Mouse (Mus musculus) liver, embryonic 15.5 days (tissue): Measurements from ENCODE around the gene Epb41l2. TPM values are rescaled to one million over a fixed set of nuclear protein-coding genes. Genes with fewer than 3 reads are reported as not detected.

Experiments used
- ATAC-seq: fragments of 200-750 bp; cut with Nextera tagmentation; 2 replicates; pipeline ENCODE4 v1.8.0; 2017; ENCODE audit warnings: moderate number of reproducible peaks, mild to moderate bottlenecking, moderate library complexity; ENCODE audit not compliant: insufficient read depth
- H3K27ac ChIP-seq: fragments of 300-500 bp; sonication (generic); replicated peaks from 2 replicates; pipeline ENCODE4 v1.5.1; 2015; ENCODE audit warnings: mild to moderate bottlenecking, inconsistent platforms
- H3K27me3 ChIP-seq: fragments of 300-500 bp; sonication (generic); 2 replicates; pipeline ENCODE4 v1.6.1; 2015; ENCODE audit warnings: mild to moderate bottlenecking, inconsistent platforms
- H3K36me3 ChIP-seq: fragments of 300-500 bp; sonication (generic); replicated peaks from 2 replicates; pipeline ENCODE4 v1.6.1; 2015; ENCODE audit warnings: moderate library complexity, mild to moderate bottlenecking, inconsistent platforms
- H3K4me1 ChIP-seq: fragments of 300-500 bp; sonication (generic); replicated peaks from 2 replicates; pipeline ENCODE4 v1.6.1; 2015; ENCODE audit warnings: inconsistent platforms
- H3K4me2 ChIP-seq: fragments of 300-500 bp; sonication (generic); 2 replicates; pipeline ENCODE4 v1.6.1; 2015; ENCODE audit warnings: moderate library complexity, mild to moderate bottlenecking, inconsistent platforms
- H3K4me3 ChIP-seq: fragments of 300-500 bp; sonication (generic); replicated peaks from 2 replicates; pipeline ENCODE4 v1.5.1; 2015; ENCODE audit warnings: mild to moderate bottlenecking, inconsistent platforms
- H3K9ac ChIP-seq: fragments of 300-500 bp; sonication (generic); 2 replicates; pipeline ENCODE4 v1.6.1; 2015; ENCODE audit warnings: moderate library complexity, mild to moderate bottlenecking, inconsistent platforms
- H3K9me3 ChIP-seq: fragments of 300-500 bp; sonication (generic); replicated peaks from 2 replicates; pipeline ENCODE4 v1.6.1; 2016; ENCODE audit warnings: inconsistent platforms
- WGBS: fragments of 180-500 bp; shearing (Covaris S2); methylation state at CpG from one replicate; pipeline ENCODE4 v1.1.7; 2015; ENCODE audit warnings: mixed read lengths; ENCODE audit not compliant: insufficient replicate concordance; 5-methylcytosine and 5-hydroxymethylcytosine counted together
- polyA plus RNA-seq: library from polyadenylated mRNA; unstranded; fragments of >200 nt; fragmentation: Nextera tagmentation; extraction: Ambion mirVana; gene quantifications from 2 replicates; pipeline ENCODE4 v1.2.1, GENCODE M21; 2015

Epb41l2 gene
- polyA plus RNA-seq, 1 experiment from 2014 or later, result 9.7 TPM

DNA sequence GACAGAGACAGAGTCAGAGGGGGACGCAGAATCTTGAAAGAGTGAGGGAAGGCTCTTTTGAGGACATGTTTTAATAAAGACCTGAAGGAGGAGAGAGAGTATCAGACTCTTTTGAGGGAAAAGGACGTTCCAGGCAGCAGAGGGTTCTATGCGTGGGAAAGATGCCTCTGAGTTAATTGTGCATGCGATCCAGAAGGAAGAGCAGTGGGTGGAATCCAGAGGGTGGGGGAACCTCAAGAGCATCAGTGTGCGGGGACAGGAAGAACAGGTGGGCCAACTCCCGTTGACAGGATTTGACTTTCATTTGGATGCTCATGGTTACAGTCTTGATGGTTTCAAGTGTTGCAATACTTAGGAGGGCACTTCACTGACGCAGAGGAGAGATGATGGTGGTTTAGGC lies 29.5 kb upstream of the Epb41l2 start:
- no peak overlapping the region for H3K27ac ChIP-seq
- H3K4me3 ChIP-seq, result no peak overlapping the region
- H3K9me3 ChIP-seq, result no peaks in the 10 kb centered on the region
- H3K4me2 ChIP-seq, result no peak overlapping the region
- no peaks in the 10 kb centered on the region for H3K4me1 ChIP-seq
- no peak overlapping the region for H3K9ac ChIP-seq
- WGBS, result 65% methylated on average over 7 of the region's 7 CpGs
- no peaks in the 10 kb centered on the region for H3K36me3 ChIP-seq
- no peaks in the 10 kb centered on the region for H3K27me3 ChIP-seq
- no peak for ATAC-seq

DNA sequence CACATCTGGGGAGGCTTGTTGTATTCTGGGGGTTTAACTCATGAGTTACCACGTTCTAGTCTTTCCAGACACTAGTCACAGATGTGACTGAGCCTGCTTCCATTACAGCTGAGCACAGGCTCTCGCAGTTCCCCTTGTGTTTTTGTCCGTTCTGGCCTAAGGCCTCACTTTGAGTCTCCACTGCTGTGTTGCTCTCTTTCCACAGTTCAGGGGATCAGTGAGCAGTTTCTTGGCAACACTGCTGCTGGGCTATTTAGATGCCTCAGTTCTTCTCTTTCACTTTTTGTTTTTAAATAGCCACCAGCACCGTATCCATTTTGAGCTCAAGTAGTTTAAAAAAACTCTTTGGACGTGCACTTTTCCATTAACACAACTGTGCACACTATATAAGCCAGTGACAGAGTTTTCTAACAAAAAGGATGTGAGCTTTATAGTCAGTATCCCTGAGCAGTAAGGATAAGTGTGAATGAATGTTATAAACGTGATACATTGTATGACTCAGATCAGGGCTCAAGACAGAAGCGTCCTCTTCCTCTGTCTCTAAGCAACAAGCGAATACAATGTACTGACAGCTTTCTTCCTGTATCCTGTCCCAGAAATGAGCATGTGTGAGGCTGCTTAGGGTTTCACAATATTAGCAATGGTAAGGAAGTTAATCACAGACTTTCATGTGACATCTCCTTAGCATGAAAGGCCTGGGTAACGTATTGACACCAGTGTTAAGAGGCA lies 28.1 kb upstream of the Epb41l2 start:
- H3K4me3 ChIP-seq, result no peak overlapping the region

DNA sequence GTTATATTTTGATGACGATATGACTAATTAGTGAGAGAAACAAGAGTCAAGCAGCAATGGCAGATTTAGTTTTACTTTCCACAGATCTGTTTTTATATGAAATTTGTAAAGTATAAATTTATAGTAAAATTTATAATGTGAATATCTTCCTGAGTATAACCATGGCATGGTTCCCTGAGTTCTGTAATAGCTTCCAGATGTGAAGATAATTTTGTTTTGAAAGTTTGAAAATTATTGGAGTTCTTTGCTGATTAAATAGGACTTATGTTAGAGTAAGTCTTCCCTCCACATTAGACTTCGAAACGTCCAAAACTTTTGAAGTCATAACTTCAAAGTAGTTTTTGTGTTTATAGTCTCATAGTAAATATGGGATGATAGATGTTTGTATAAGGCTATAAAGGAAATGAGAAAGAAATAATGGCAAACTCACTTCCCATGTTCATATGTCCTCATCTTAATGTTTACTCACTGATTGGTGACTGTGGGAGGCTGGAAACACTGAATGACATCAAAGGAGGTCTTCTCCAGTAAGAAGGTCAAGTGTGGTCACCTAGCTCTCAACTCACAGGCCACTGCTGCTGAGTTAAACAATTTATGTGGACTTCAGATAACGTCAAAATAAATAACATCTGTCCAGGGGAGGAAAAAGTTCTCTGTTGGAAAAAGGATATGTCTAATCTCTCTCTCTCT lies 26.1 kb upstream of the Epb41l2 start:
- no peaks in the 10 kb centered on the region for H3K27me3 ChIP-seq
- ATAC-seq, result no peak
- no peak overlapping the region for H3K27ac ChIP-seq
- H3K36me3 ChIP-seq, result no peaks in the 10 kb centered on the region
- 60% methylated on average over 4 of the region's 4 CpGs for WGBS
- no peak overlapping the region for H3K4me3 ChIP-seq
- no peaks in the 10 kb centered on the region for H3K4me1 ChIP-seq
- H3K4me2 ChIP-seq, result no peak overlapping the region
- H3K9ac ChIP-seq, result no peak overlapping the region
- no peaks in the 10 kb centered on the region for H3K9me3 ChIP-seq

More for the DNA sequence above, 28.1 kb upstream of the Epb41l2 start:
- Histone ChIP-seq H3K36me3 (no peaks in the 10 kb centered on the region), H3K9me3 (no peaks in the 10 kb centered on the region), H3K27me3 (no peaks in the 10 kb centered on the region), H3K9ac (no peak overlapping the region), H3K4me1 (no peaks in the 10 kb centered on the region), H3K4me2 (no peak overlapping the region), H3K27ac (no peak overlapping the region)
- 55% methylated on average over 9 of the region's 9 CpGs for WGBS
- no peak; the same call in 1 of the 2 replicates for ATAC-seq

DNA sequence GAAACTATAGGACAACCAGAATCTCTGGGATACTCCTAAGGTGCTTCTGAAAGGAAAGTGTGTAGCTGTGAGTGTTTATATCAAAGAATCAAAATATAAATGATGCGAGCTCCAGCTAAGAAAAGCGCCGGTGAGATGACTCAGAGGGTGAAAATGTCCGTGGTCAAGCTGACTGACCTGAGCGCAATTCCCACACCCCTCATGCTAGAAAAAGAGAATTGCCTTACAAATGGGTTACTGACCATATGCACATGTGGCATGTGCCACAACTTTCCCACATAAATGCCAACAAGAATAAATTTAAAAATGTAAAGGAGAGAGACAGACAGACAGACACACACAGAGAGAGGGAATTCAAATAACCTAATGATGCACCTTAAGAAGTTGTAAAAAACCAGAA lies 18.9 kb upstream of the Epb41l2 start:
- no peaks in the 10 kb centered on the region for H3K4me1 ChIP-seq
- no peak overlapping the region for H3K9ac ChIP-seq
- no peak overlapping the region for H3K27ac ChIP-seq
- H3K4me2 ChIP-seq, result no peak overlapping the region
- H3K9me3 ChIP-seq, result no peaks in the 10 kb centered on the region
- no peaks in the 10 kb centered on the region for H3K36me3 ChIP-seq
- no peaks in the 10 kb centered on the region for H3K27me3 ChIP-seq
- ATAC-seq, result no peak
- WGBS, result 78% methylated on average over 5 of the region's 5 CpGs
- no peak overlapping the region for H3K4me3 ChIP-seq

- Histone ChIP-seq H3K27me3 (no peaks in the 10 kb centered on the region), H3K4me1 (no peaks in the 10 kb centered on the region), H3K36me3 (no peaks in the 10 kb centered on the region), H3K4me2 (no peak overlapping the region), H3K27ac (no peak overlapping the region), H3K4me3 (no peak overlapping the region), H3K9ac (no peak overlapping the region), H3K9me3 (no peaks in the 10 kb centered on the region)
- ATAC-seq, result no peak
Observed at GRCm38 (mm10) chr10:25342801-25343200, 16.8 kb upstream of the Epb41l2 start.

DNA sequence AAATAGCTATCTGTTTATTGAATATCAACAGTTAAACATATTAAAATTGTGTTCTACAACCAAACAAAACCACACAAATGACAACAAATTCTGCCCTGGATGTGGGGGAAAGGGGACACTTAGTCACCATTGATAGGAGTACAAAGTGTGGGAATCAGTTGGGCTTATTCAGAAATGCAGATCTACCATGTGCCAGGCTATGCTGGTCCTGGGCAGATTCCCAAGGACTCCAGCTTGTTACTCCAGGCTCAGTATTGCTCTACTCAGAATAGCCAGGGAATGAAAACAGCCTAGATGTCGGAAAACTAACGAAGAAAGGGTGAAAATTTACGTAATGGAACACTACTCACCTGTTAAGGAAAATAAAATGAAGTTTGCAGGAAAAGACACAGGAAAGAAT lies 5.7 kb upstream of the Epb41l2 start:
- Histone ChIP-seq H3K36me3 (no peaks in the 10 kb centered on the region), H3K4me1 (no peaks in the 10 kb centered on the region), H3K4me2 (no peak overlapping the region), H3K27ac (no peak overlapping the region), H3K9me3 (no peaks in the 10 kb centered on the region), H3K27me3 (no peaks in the 10 kb centered on the region), H3K9ac (no peak overlapping the region), H3K4me3 (no peak overlapping the region)
- WGBS, result 71% methylated on average over 3 of the region's 3 CpGs
- no peak for ATAC-seq

GRCm38 (mm10) chr10:25354390-25354789 lies 5.2 kb upstream of the Epb41l2 start:
- H3K27me3 ChIP-seq, result no peaks in the 10 kb centered on the region
- ATAC-seq, result no peak
- H3K4me3 ChIP-seq, result no peak overlapping the region
- H3K9ac ChIP-seq, result no peak overlapping the region
- H3K36me3 ChIP-seq, result no peaks in the 10 kb centered on the region
- peaks cover 3% of the 10 kb centered on the region for H3K4me1 ChIP-seq
- no peak overlapping the region for H3K27ac ChIP-seq
- H3K9me3 ChIP-seq, result no peaks in the 10 kb centered on the region
- WGBS, result 75% methylated on average over 7 of the region's 7 CpGs
- no peak overlapping the region for H3K4me2 ChIP-seq

GRCm38 (mm10) chr10:25359959-25360811 lies 587 bp downstream of the Epb41l2 start:
- Histone ChIP-seq H3K9me3 (no peaks in the 10 kb centered on the region), H3K9ac (peak overlapping the region; percentile 69), H3K4me3 (peak overlapping the region; percentile 75), H3K4me1 (peaks cover 20% of the 10 kb centered on the region), H3K27ac (peak overlapping the region; percentile 72), H3K36me3 (no peaks in the 10 kb centered on the region), H3K4me2 (peak overlapping the region; percentile 96), H3K27me3 (peaks cover 32% of the 10 kb centered on the region)
- WGBS, result under 1% methylated on average over 51 of the region's 84 CpGs
- ATAC-seq, result peak; percentile 55

DNA sequence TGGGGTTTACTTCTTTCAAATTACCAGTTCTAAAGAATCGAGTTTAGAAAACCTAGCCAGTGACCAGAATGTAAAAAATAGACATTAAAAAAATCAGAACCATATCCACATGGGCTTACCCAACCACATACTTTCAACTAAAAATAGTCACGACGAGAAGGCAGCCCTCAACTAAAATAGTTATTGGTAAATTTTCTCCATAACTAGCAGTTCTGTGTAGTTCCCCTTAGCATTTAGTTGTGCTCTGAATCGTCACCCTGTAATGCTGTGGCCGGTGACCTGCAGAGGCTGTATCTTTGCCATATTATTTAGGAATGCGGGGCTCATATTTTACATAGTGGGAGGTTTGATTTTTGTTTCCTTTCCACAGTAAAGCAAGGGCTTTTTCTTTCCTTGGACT lies 2.6 kb downstream of the Epb41l2 start:
- ATAC-seq, result no peak
- peaks cover 20% of the 10 kb centered on the region for H3K4me1 ChIP-seq
- peaks cover 32% of the 10 kb centered on the region for H3K27me3 ChIP-seq
- no peak overlapping the region for H3K9ac ChIP-seq
- H3K4me2 ChIP-seq, result 0 out of 2 replicates have a peak overlapping the region, but pooled peaks have one; percentile 3
- H3K27ac ChIP-seq, result no peak overlapping the region
- H3K36me3 ChIP-seq, result no peaks in the 10 kb centered on the region
- no peak overlapping the region for H3K4me3 ChIP-seq
- no peaks in the 10 kb centered on the region for H3K9me3 ChIP-seq
- 48% methylated on average over 6 of the region's 6 CpGs for WGBS

DNA sequence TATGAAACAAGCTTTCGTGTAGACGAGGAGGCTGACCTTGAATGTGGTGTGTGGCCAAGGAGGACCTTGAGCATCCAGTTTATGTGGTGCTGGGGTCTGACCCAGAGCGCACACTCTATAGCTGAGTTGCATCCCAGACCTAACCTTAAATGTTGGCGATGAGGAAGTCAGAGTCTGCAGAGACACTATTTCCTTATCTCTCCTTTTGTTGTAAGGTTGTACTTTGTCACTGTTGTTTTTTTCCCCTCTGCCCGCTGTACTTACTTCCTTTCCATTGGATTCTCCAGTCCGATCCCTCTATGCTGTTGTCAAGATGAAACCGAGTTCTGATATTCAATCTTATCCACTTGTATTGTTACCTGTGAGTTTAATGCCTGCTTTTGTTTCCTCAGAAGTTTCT lies 5.6 kb downstream of the Epb41l2 start:
- no peaks in the 10 kb centered on the region for H3K9me3 ChIP-seq
- H3K27ac ChIP-seq, result no peak overlapping the region
- 54% methylated on average over 7 of the region's 7 CpGs for WGBS
- H3K4me1 ChIP-seq, result peaks cover 9% of the 10 kb centered on the region
- no peaks in the 10 kb centered on the region for H3K36me3 ChIP-seq
- H3K4me2 ChIP-seq, result no peak overlapping the region
- ATAC-seq, result no peak
- no peak overlapping the region for H3K4me3 ChIP-seq
- peaks cover 28% of the 10 kb centered on the region for H3K27me3 ChIP-seq
- H3K9ac ChIP-seq, result no peak overlapping the region

- WGBS, result 46% methylated on average over 7 of the region's 7 CpGs
- Histone ChIP-seq H3K4me1 (peaks cover 3% of the 10 kb centered on the region; the same call in 1 of the 2 replicates), H3K27ac (no peak overlapping the region), H3K4me3 (no peak overlapping the region), H3K4me2 (no peak overlapping the region), H3K9me3 (no peaks in the 10 kb centered on the region), H3K9ac (no peak overlapping the region), H3K36me3 (no peaks in the 10 kb centered on the region), H3K27me3 (peaks cover 22% of the 10 kb centered on the region)
- no peak for ATAC-seq
Observed at GRCm38 (mm10) chr10:25365708-25366107, 6.1 kb downstream of the Epb41l2 start.
